Comparison of ENCODE assay signal across 24 mouse cellular contexts in the genomic region with DNA sequence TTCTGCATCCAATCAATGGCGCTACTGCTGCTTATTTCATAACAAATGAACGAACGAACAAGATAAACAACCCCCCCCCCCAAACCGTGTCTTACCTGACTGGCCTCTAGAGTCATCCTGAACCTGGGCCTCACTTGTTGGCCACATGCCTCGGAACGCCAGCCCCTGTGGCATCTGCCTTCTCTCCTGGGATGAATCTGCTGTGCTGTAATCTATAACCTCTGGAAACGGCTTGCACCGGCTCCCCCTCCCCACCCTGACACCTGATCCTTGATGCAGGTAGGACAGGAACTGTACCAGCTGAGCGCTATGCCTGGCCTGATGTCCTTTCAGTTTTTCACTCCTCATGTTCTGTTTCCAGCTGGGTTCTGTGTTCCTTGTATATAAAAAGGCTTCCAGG.
"Had no signal": no experiment of that assay in that cellular context is flagged by ENCODE, and none has a peak within 500 bp of the region (broad histone marks: within the 10 kb centered on the region; RNA-seq: fewer than 3 reads in every experiment).

No protein-coding gene starts in this region.

- H3K27ac ChIP-seq: heart, embryonic 13.5 days; heart, embryonic 15.5 days; hindbrain, embryonic 13.5 days; hindbrain, embryonic 15.5 days; hindbrain, postnatal 0 days; kidney, embryonic 15.5 days; kidney, postnatal 0 days; limb, embryonic 13.5 days; limb, embryonic 15.5 days; liver, embryonic 12.5 days; liver, embryonic 14.5 days had no signal

- H3K9me3 ChIP-seq: heart, embryonic 13.5 days; heart, embryonic 15.5 days; hindbrain, embryonic 13.5 days; hindbrain, embryonic 15.5 days; kidney, embryonic 15.5 days; limb, embryonic 13.5 days; limb, embryonic 15.5 days; liver, embryonic 12.5 days had no signal

- DNase-seq: gastrocnemius, postnatal 14 days; gastrocnemius, postnatal 36 days; heart, adult 18-20 months; heart, postnatal 14 days; heart, postnatal 36 days; kidney, adult 11 months; kidney, adult 2 months; kidney, adult 9 months; kidney, postnatal 25 days; layer of hippocampus, adult 9-11 months; layer of hippocampus, postnatal 36 days; left cerebral cortex, postnatal 4 days had no signal

- H3K4me3 ChIP-seq: heart, embryonic 13.5 days; heart, embryonic 15.5 days; hindbrain, embryonic 13.5 days; hindbrain, embryonic 15.5 days; kidney, embryonic 15.5 days; limb, embryonic 13.5 days; limb, embryonic 15.5 days; liver, embryonic 12.5 days had no signal

- H3K4me2 ChIP-seq: heart, embryonic 13.5 days; heart, embryonic 15.5 days; hindbrain, embryonic 13.5 days; hindbrain, embryonic 15.5 days; kidney, embryonic 15.5 days; limb, embryonic 13.5 days; limb, embryonic 15.5 days; liver, embryonic 12.5 days had no signal

- H3K4me1 ChIP-seq: kidney, embryonic 15.5 days; liver, embryonic 12.5 days had no signal

- H3K9ac ChIP-seq: heart, embryonic 13.5 days; heart, embryonic 15.5 days; hindbrain, embryonic 13.5 days; hindbrain, embryonic 15.5 days; kidney, embryonic 15.5 days; limb, embryonic 13.5 days; limb, embryonic 15.5 days; liver, embryonic 12.5 days; liver, embryonic 14.5 days had no signal

- H3K27me3 ChIP-seq: heart, embryonic 13.5 days; heart, embryonic 15.5 days; hindbrain, embryonic 13.5 days; hindbrain, embryonic 15.5 days; kidney, embryonic 15.5 days; limb, embryonic 13.5 days; limb, embryonic 15.5 days; liver, embryonic 12.5 days had no signal

- H3K36me3 ChIP-seq: liver, embryonic 12.5 days had no signal

- ATAC-seq: hindbrain, postnatal 0 days; intestine, embryonic 16.5 days; liver, embryonic 12.5 days had no signal
